Mouse (Mus musculus): ENCODE data around the gene Polr1b. TPM values are rescaled to one million over a fixed set of nuclear protein-coding genes. Genes with fewer than 3 reads are reported as not detected.

Gene Polr1b
- polyA plus RNA-seq, 1 experiment from 2014 or later = 10.3 TPM

DNA sequence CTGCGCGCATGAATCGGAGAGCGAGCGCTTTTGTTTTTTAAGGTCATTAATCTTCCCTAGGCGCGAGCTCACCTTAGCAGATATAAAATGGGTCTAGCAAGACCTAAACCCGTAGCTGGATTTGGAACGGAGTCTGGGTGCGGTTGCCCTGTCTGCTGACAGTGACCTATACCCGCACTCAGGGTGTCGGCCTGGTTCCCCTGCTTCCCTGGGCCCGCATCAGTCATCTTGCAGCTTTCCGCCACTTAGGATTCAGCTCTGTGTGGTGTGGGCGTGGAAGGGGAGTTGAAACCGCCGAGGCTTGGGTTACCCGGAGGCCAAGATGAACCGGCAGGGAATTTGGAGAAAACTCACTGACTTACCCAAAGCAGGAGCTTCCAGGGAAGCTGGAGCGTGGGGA is 34.5 kb upstream of the Polr1b start:
- peak overlapping the region; percentile 74 for H3K9ac ChIP-seq (ENCODE audit: low read depth, low read length)
- H3K9me3 ChIP-seq (replicated peaks; ENCODE audit: control insufficient read depth, low read length) = no peaks in the 10 kb centered on the region
- 0% methylated on average over 20 of the region's 20 CpGs for WGBS (ENCODE audit: insufficient replicate concordance)
- no peak overlapping the region; the same call in 1 of the 2 replicates for H3K27ac ChIP-seq (ENCODE audit: low read length)
- peaks cover 16% of the 10 kb centered on the region for H3K4me1 ChIP-seq (ENCODE audit: control insufficient read depth, low read depth, low read length)
- H3K27me3 ChIP-seq (ENCODE audit: control insufficient read depth, insufficient read depth, low read depth, low read length) = no peaks in the 10 kb centered on the region; the same call in 1 of the 2 replicates
- no peaks in the 10 kb centered on the region for H3K36me3 ChIP-seq (ENCODE audit: control insufficient read depth, insufficient read depth)
- ATAC-seq (ENCODE audit: low read depth) = peak; percentile 58
- peak overlapping the region; percentile 95 for H3K4me2 ChIP-seq (ENCODE audit: low read depth, low read length)
- peak overlapping the region; percentile 76 for H3K4me3 ChIP-seq (ENCODE audit: low read depth, low read length)

DNA sequence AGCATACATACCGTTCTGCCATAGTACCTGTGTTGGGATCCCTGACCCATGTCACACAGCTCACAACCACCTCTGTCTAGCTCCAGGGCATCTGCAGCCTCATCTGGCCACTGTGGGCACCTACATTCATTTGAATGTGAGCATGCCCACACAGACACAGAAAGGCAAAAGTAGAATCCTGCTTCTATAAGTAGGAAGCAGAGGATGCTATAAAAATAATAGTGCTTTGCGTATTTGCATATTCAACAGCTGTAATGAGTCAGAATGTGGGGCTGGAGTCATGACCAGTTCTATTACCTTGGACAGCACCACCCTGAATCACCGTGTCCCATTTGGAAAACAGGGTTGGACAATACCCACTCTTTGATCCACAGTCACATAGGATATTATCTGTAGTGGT is 30.5 kb upstream of the Polr1b start:
- Histone ChIP-seq H3K4me2 (ENCODE audit: low read depth, low read length) (no peak overlapping the region), H3K4me3 (ENCODE audit: low read depth, low read length) (no peak overlapping the region), H3K9ac (ENCODE audit: low read depth, low read length) (no peak overlapping the region), H3K4me1 (ENCODE audit: control insufficient read depth, low read depth, low read length) (peaks cover 16% of the 10 kb centered on the region), H3K27ac (ENCODE audit: low read length) (no peak overlapping the region), H3K27me3 (ENCODE audit: control insufficient read depth, insufficient read depth, low read depth, low read length) (no peaks in the 10 kb centered on the region; the same call in 1 of the 2 replicates), H3K36me3 (ENCODE audit: control insufficient read depth, insufficient read depth) (no peaks in the 10 kb centered on the region), H3K9me3 (replicated peaks; ENCODE audit: control insufficient read depth, low read length) (no peaks in the 10 kb centered on the region)
- WGBS (ENCODE audit: insufficient replicate concordance) = 70% methylated on average over 3 of the region's 3 CpGs
- ATAC-seq (ENCODE audit: low read depth) = no peak

DNA sequence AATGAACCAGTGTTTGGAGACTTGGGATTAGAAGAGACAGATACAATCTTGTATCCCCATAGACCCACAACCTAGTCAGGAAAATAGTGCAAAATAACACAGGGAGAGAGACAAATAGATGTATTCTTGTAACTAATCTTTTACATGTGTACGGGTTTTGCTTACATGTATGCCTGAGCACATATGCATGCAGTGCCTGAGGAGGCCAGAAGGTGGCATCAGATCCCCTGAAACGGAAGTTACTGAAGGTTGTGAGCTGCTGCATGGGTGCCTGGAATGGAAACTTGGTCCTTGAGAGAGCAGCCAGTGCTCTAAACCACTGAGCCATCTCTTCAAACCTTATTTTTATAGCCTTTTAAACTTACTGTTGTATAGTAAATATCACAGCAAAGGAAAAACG is 22.5 kb upstream of the Polr1b start:
- Histone ChIP-seq H3K27ac (ENCODE audit: low read length) (no peak overlapping the region), H3K9ac (ENCODE audit: low read depth, low read length) (no peak overlapping the region), H3K4me1 (ENCODE audit: control insufficient read depth, low read depth, low read length) (no peaks in the 10 kb centered on the region), H3K4me3 (ENCODE audit: low read depth, low read length) (no peak overlapping the region), H3K36me3 (ENCODE audit: control insufficient read depth, insufficient read depth) (no peaks in the 10 kb centered on the region), H3K4me2 (ENCODE audit: low read depth, low read length) (no peak overlapping the region), H3K27me3 (ENCODE audit: control insufficient read depth, insufficient read depth, low read depth, low read length) (no peaks in the 10 kb centered on the region), H3K9me3 (replicated peaks; ENCODE audit: control insufficient read depth, low read length) (no peaks in the 10 kb centered on the region)
- ATAC-seq (ENCODE audit: low read depth) = no peak
- WGBS (ENCODE audit: insufficient replicate concordance) = 78% methylated on average over 3 of the region's 3 CpGs

- Histone ChIP-seq H3K27ac (ENCODE audit: low read length) (no peak overlapping the region), H3K9ac (ENCODE audit: low read depth, low read length) (no peak overlapping the region), H3K4me1 (ENCODE audit: control insufficient read depth, low read depth, low read length) (no peaks in the 10 kb centered on the region), H3K4me3 (ENCODE audit: low read depth, low read length) (no peak overlapping the region), H3K4me2 (ENCODE audit: low read depth, low read length) (no peak overlapping the region), H3K9me3 (replicated peaks; ENCODE audit: control insufficient read depth, low read length) (no peaks in the 10 kb centered on the region), H3K27me3 (ENCODE audit: control insufficient read depth, insufficient read depth, low read depth, low read length) (no peaks in the 10 kb centered on the region), H3K36me3 (ENCODE audit: control insufficient read depth, insufficient read depth) (no peaks in the 10 kb centered on the region)
- WGBS (ENCODE audit: insufficient replicate concordance) = 57% methylated on average over 2 of the region's 2 CpGs
- no peak for ATAC-seq (ENCODE audit: low read depth)
Observed at GRCm38 (mm10) chr2:129079194-129079593, 21.6 kb upstream of the Polr1b start.

- Histone ChIP-seq H3K9ac (ENCODE audit: low read depth, low read length) (no peak overlapping the region), H3K36me3 (ENCODE audit: control insufficient read depth, insufficient read depth) (no peaks in the 10 kb centered on the region), H3K4me1 (ENCODE audit: control insufficient read depth, low read depth, low read length) (no peaks in the 10 kb centered on the region), H3K4me3 (ENCODE audit: low read depth, low read length) (no peak overlapping the region), H3K4me2 (ENCODE audit: low read depth, low read length) (no peak overlapping the region), H3K9me3 (replicated peaks; ENCODE audit: control insufficient read depth, low read length) (no peaks in the 10 kb centered on the region), H3K27me3 (ENCODE audit: control insufficient read depth, insufficient read depth, low read depth, low read length) (no peaks in the 10 kb centered on the region), H3K27ac (ENCODE audit: low read length) (no peak overlapping the region)
- 65% methylated on average over 13 of the region's 13 CpGs for WGBS (ENCODE audit: insufficient replicate concordance)
- no peak for ATAC-seq (ENCODE audit: low read depth)
Observed at GRCm38 (mm10) chr2:129081097-129081496, 19.7 kb upstream of the Polr1b start.

GRCm38 (mm10) chr2:129083514-129083913 is 17.3 kb upstream of the Polr1b start:
- Histone ChIP-seq H3K4me1 (ENCODE audit: control insufficient read depth, low read depth, low read length) (peaks cover 2% of the 10 kb centered on the region; the same call in 1 of the 2 replicates), H3K36me3 (ENCODE audit: control insufficient read depth, insufficient read depth) (no peaks in the 10 kb centered on the region), H3K27me3 (ENCODE audit: control insufficient read depth, insufficient read depth, low read depth, low read length) (no peaks in the 10 kb centered on the region), H3K4me2 (ENCODE audit: low read depth, low read length) (no peak overlapping the region), H3K9me3 (replicated peaks; ENCODE audit: control insufficient read depth, low read length) (no peaks in the 10 kb centered on the region), H3K27ac (ENCODE audit: low read length) (no peak overlapping the region), H3K4me3 (ENCODE audit: low read depth, low read length) (no peak overlapping the region), H3K9ac (ENCODE audit: low read depth, low read length) (no peak overlapping the region)
- WGBS (ENCODE audit: insufficient replicate concordance) = 75% methylated on average over 5 of the region's 5 CpGs
- ATAC-seq (ENCODE audit: low read depth) = no peak

- no peak overlapping the region for H3K9ac ChIP-seq (ENCODE audit: low read depth, low read length)
- H3K9me3 ChIP-seq (replicated peaks; ENCODE audit: control insufficient read depth, low read length) = no peaks in the 10 kb centered on the region
- no peak for ATAC-seq (ENCODE audit: low read depth)
- H3K36me3 ChIP-seq (ENCODE audit: control insufficient read depth, insufficient read depth) = no peaks in the 10 kb centered on the region
- 47% methylated on average over 2 of the region's 2 CpGs for WGBS (ENCODE audit: insufficient replicate concordance)
- no peaks in the 10 kb centered on the region for H3K27me3 ChIP-seq (ENCODE audit: control insufficient read depth, insufficient read depth, low read depth, low read length)
- H3K27ac ChIP-seq (ENCODE audit: low read length) = no peak overlapping the region
- H3K4me1 ChIP-seq (ENCODE audit: control insufficient read depth, low read depth, low read length) = peaks cover 2% of the 10 kb centered on the region; the same call in 1 of the 2 replicates
- H3K4me3 ChIP-seq (ENCODE audit: low read depth, low read length) = no peak overlapping the region
- H3K4me2 ChIP-seq (ENCODE audit: low read depth, low read length) = no peak overlapping the region
Observed at GRCm38 (mm10) chr2:129084959-129085358, 15.8 kb upstream of the Polr1b start.

DNA sequence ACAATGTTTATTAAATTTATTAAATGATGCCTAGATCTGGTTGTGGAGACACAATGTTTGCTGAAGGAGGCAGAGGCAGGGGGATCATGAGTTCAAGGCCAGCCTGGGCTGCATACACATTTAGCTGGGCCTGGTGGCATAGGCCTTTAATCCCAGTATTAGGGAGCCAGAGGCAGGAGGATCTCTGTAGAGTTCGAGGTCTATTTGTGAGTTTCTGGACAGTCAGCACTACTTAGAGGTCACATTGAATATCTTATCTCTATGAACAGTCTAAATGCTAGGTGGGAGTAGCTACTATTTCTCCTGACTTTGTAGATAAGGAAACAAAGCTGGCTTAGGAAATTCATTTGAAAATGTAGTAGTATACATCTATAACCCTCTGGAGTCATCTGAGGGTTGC is 13.3 kb upstream of the Polr1b start:
- Histone ChIP-seq H3K4me1 (ENCODE audit: control insufficient read depth, low read depth, low read length) (peaks cover 2% of the 10 kb centered on the region; the same call in 1 of the 2 replicates), H3K36me3 (ENCODE audit: control insufficient read depth, insufficient read depth) (no peaks in the 10 kb centered on the region), H3K9me3 (replicated peaks; ENCODE audit: control insufficient read depth, low read length) (no peaks in the 10 kb centered on the region), H3K27ac (ENCODE audit: low read length) (no peak overlapping the region), H3K4me3 (ENCODE audit: low read depth, low read length) (no peak overlapping the region), H3K4me2 (ENCODE audit: low read depth, low read length) (no peak overlapping the region), H3K27me3 (ENCODE audit: control insufficient read depth, insufficient read depth, low read depth, low read length) (no peaks in the 10 kb centered on the region), H3K9ac (ENCODE audit: low read depth, low read length) (no peak overlapping the region)
- ATAC-seq (ENCODE audit: low read depth) = peak; percentile 19; the same call in 1 of the 2 replicates
- whole genome bisulfite sequencing (ENCODE audit: insufficient replicate concordance) = 32% methylated on average over 1 of the region's 1 CpGs

GRCm38 (mm10) chr2:129090370-129090769 is 10.4 kb upstream of the Polr1b start:
- H3K4me2 ChIP-seq (ENCODE audit: low read depth, low read length) = no peak overlapping the region
- H3K9me3 ChIP-seq (replicated peaks; ENCODE audit: control insufficient read depth, low read length) = no peaks in the 10 kb centered on the region
- ATAC-seq (ENCODE audit: low read depth) = no peak
- H3K9ac ChIP-seq (ENCODE audit: low read depth, low read length) = no peak overlapping the region
- peaks cover 2% of the 10 kb centered on the region; the same call in 1 of the 2 replicates for H3K4me1 ChIP-seq (ENCODE audit: control insufficient read depth, low read depth, low read length)
- H3K36me3 ChIP-seq (ENCODE audit: control insufficient read depth, insufficient read depth) = no peaks in the 10 kb centered on the region
- H3K27ac ChIP-seq (ENCODE audit: low read length) = no peak overlapping the region
- H3K27me3 ChIP-seq (ENCODE audit: control insufficient read depth, insufficient read depth, low read depth, low read length) = no peaks in the 10 kb centered on the region
- 65% methylated on average over 4 of the region's 4 CpGs for WGBS (ENCODE audit: insufficient replicate concordance)
- H3K4me3 ChIP-seq (ENCODE audit: low read depth, low read length) = no peak overlapping the region
